12 mouse cellular contexts compared by ENCODE assay signal in genomic region chr6:65969386-65970111, GRCm38 (mm10). TPM values are rescaled to one million over a fixed set of nuclear protein-coding genes. Genes with fewer than 3 reads are reported as not detected.
DNase-seq lines count a peak whose midpoint lies in the region; ATAC-seq and TF ChIP-seq lines count a peak whose summit lies in the region.
"Had no signal": no experiment of that assay in that cellular context is flagged by ENCODE, and none has a peak within 500 bp of the region (broad histone marks: within the 10 kb centered on the region; RNA-seq: fewer than 3 reads in every experiment).

No protein-coding gene starts in this region.

- no peak for TF ChIP-seq POLR2A in cerebellum, adult 2 months (IDR thresholded peaks at IDR 0.05; ENCODE audit: borderline replicate concordance, insufficient read depth, low read length)

- no peaks in the 10 kb centered on the region for H3K9me3 ChIP-seq in forebrain, embryonic 13.5 days (replicated peaks)
- no peaks in the 10 kb centered on the region for H3K9me3 ChIP-seq in forebrain, postnatal 0 days (ENCODE audit: low read length)
- no peaks in the 10 kb centered on the region for H3K9me3 ChIP-seq in hindbrain, embryonic 14.5 days (ENCODE audit: control insufficient read depth, low read length)
- no peaks in the 10 kb centered on the region for H3K9me3 ChIP-seq in neural tube, embryonic 14.5 days (ENCODE audit: control insufficient read depth, low read length)
- H3K9me3 ChIP-seq in intestine, postnatal 0 days (ENCODE audit: control insufficient read depth): no peaks in the 10 kb centered on the region

- 62% methylated on average over 6 of the region's 6 CpGs for WGBS in forebrain, embryonic 13.5 days
- WGBS in forebrain, postnatal 0 days: 57% methylated on average over 6 of the region's 6 CpGs
- WGBS in cerebellum, adult 2 months: 25% methylated on average over 6 of the region's 6 CpGs
- 56% methylated on average over 6 of the region's 6 CpGs for WGBS in hindbrain, embryonic 14.5 days
- 56% methylated on average over 6 of the region's 6 CpGs for WGBS in neural tube, embryonic 14.5 days
- WGBS in intestine, postnatal 0 days: 70% methylated on average over 6 of the region's 6 CpGs

- no peak overlapping the region for H3K27ac ChIP-seq in forebrain, embryonic 13.5 days
- no peak overlapping the region for H3K27ac ChIP-seq in forebrain, postnatal 0 days (ENCODE audit: low read depth, low read length)
- H3K27ac ChIP-seq in cerebellum, adult 2 months (ENCODE audit: insufficient read depth, low read length): no peak overlapping the region
- H3K27ac ChIP-seq in hindbrain, embryonic 14.5 days: no peak overlapping the region
- H3K27ac ChIP-seq in neural tube, embryonic 14.5 days (ENCODE audit: low read depth, low read length): no peak overlapping the region
- H3K27ac ChIP-seq in intestine, postnatal 0 days (ENCODE audit: low read depth, low read length): no peak overlapping the region

- no peaks in the 10 kb centered on the region for H3K36me3 ChIP-seq in forebrain, embryonic 13.5 days (ENCODE audit: poor library complexity, severe bottlenecking)
- no peaks in the 10 kb centered on the region for H3K36me3 ChIP-seq in forebrain, postnatal 0 days (ENCODE audit: insufficient read depth)
- H3K36me3 ChIP-seq in hindbrain, embryonic 14.5 days (replicated peaks; ENCODE audit: control insufficient read depth, insufficient read depth): no peaks in the 10 kb centered on the region
- H3K36me3 ChIP-seq in neural tube, embryonic 14.5 days (ENCODE audit: control insufficient read depth, insufficient read depth, low read length): no peaks in the 10 kb centered on the region
- H3K36me3 ChIP-seq in intestine, postnatal 0 days (ENCODE audit: control insufficient read depth, insufficient read depth): no peaks in the 10 kb centered on the region

- H3K4me3 ChIP-seq in forebrain, embryonic 13.5 days: no peak overlapping the region
- no peak overlapping the region for H3K4me3 ChIP-seq in forebrain, postnatal 0 days (ENCODE audit: low read depth, low read length)
- H3K4me3 ChIP-seq in cerebellum, adult 2 months (replicated peaks; ENCODE audit: insufficient read depth, low read depth, low read length): no peak overlapping the region
- no peak overlapping the region for H3K4me3 ChIP-seq in hindbrain, embryonic 14.5 days (replicated peaks; ENCODE audit: low read length)
- no peak overlapping the region for H3K4me3 ChIP-seq in neural tube, embryonic 14.5 days (ENCODE audit: low read depth, low read length)
- no peak overlapping the region for H3K4me3 ChIP-seq in intestine, postnatal 0 days (ENCODE audit: low read depth, low read length)

- no peak for TF ChIP-seq CTCF in forebrain, postnatal 0 days (IDR thresholded peaks at IDR 0.05; ENCODE audit: low read depth)
- no peak for TF ChIP-seq CTCF in cerebellum, adult 2 months (IDR thresholded peaks at IDR 0.05; ENCODE audit: borderline replicate concordance, insufficient read depth, low read depth, low read length)
- TF ChIP-seq CTCF in intestine, postnatal 0 days (IDR thresholded peaks at IDR 0.05; ENCODE audit: low read depth): no peak

- H3K27me3 ChIP-seq in forebrain, embryonic 13.5 days: no peaks in the 10 kb centered on the region
- H3K27me3 ChIP-seq in forebrain, postnatal 0 days (ENCODE audit: insufficient read depth, low read length): no peaks in the 10 kb centered on the region
- H3K27me3 ChIP-seq in cerebellum, adult 2 months (ENCODE audit: control insufficient read depth, insufficient read depth, low read length): no peaks in the 10 kb centered on the region
- no peaks in the 10 kb centered on the region for H3K27me3 ChIP-seq in hindbrain, embryonic 14.5 days (ENCODE audit: control insufficient read depth, insufficient read depth, low read length)
- H3K27me3 ChIP-seq in neural tube, embryonic 14.5 days (ENCODE audit: control insufficient read depth, insufficient read depth, low read length): no peaks in the 10 kb centered on the region
- no peaks in the 10 kb centered on the region for H3K27me3 ChIP-seq in intestine, postnatal 0 days (replicated peaks; ENCODE audit: control insufficient read depth, insufficient read depth, low read length)

- H3K4me1 ChIP-seq in forebrain, embryonic 13.5 days: no peaks in the 10 kb centered on the region
- H3K4me1 ChIP-seq in forebrain, postnatal 0 days (ENCODE audit: insufficient read depth): no peaks in the 10 kb centered on the region
- H3K4me1 ChIP-seq in cerebellum, adult 2 months (ENCODE audit: control insufficient read depth, insufficient read depth, low read length): peaks cover 7% of the 10 kb centered on the region; the same call in 1 of the 2 replicates
- H3K4me1 ChIP-seq in hindbrain, embryonic 14.5 days (replicated peaks; ENCODE audit: control insufficient read depth, insufficient read depth, low read length): peaks cover 9% of the 10 kb centered on the region; the same call in 1 of the 2 replicates
- 0 out of 2 replicates have a peak, but pooled peaks cover 8% of the 10 kb centered on the region for H3K4me1 ChIP-seq in neural tube, embryonic 14.5 days (ENCODE audit: control insufficient read depth, insufficient read depth, low read length)
- no peaks in the 10 kb centered on the region for H3K4me1 ChIP-seq in intestine, postnatal 0 days (replicated peaks; ENCODE audit: control insufficient read depth, insufficient read depth, low read length)

- no peak overlapping the region for H3K9ac ChIP-seq in forebrain, embryonic 13.5 days
- no peak overlapping the region for H3K9ac ChIP-seq in forebrain, postnatal 0 days
- no peak overlapping the region for H3K9ac ChIP-seq in hindbrain, embryonic 14.5 days
- H3K9ac ChIP-seq in neural tube, embryonic 14.5 days (replicated peaks; ENCODE audit: low read depth, low read length): no peak overlapping the region
- no peak overlapping the region for H3K9ac ChIP-seq in intestine, postnatal 0 days (ENCODE audit: low read depth, low read length)

- no peak for DNase-seq in forebrain, postnatal 0 days
- DNase-seq in cerebellum, adult 2 months: peak; percentile 42 to 78
- peak; percentile 32 for DNase-seq in hindbrain, embryonic 14.5 days (ENCODE audit: low spot score)
- DNase-seq in frontal cortex, postnatal 14 days (ENCODE audit: low spot score in 2 of 2): no peak
- no peak for DNase-seq in kidney, adult 18-20 months
- DNase-seq: heart, postnatal 4 days; kidney, postnatal 36 days had no signal

- H3K4me2 ChIP-seq in forebrain, embryonic 13.5 days: no peak overlapping the region
- no peak overlapping the region for H3K4me2 ChIP-seq in forebrain, postnatal 0 days (ENCODE audit: low read depth)
- H3K4me2 ChIP-seq in hindbrain, embryonic 14.5 days (replicated peaks): no peak overlapping the region
- H3K4me2 ChIP-seq in neural tube, embryonic 14.5 days (ENCODE audit: low read depth, low read length): no peak overlapping the region
- no peak overlapping the region for H3K4me2 ChIP-seq in intestine, postnatal 0 days (replicated peaks; ENCODE audit: low read depth)

- ATAC-seq in forebrain, embryonic 13.5 days: 0 out of 2 replicates have a peak, but pooled peaks have one; percentile 50
- no peak for ATAC-seq in forebrain, postnatal 0 days
- ATAC-seq in hindbrain, embryonic 14.5 days (ENCODE audit: low FRiP score): peak; percentile 85
- peak; percentile 55 for ATAC-seq in neural tube, embryonic 14.5 days (ENCODE audit: low read depth)
- ATAC-seq in intestine, postnatal 0 days: no peak

RNA-seq across cellular contexts. Expression of gene 4930544G11Rik, which starts 17.1 kb away (rescaled TPM):
- polyA plus RNA-seq in forebrain, embryonic 13.5 days (2015; fragmentation: Nextera tagmentation; extraction: Ambion mirVana): not detected in 2 replicates
- total RNA-seq in forebrain, postnatal 0 days (2014; rRNA removed): not detected in 2 replicates
- not detected in 2 replicates for polyA plus RNA-seq in forebrain, postnatal 0 days (2015; fragmentation: Nextera tagmentation; extraction: Ambion mirVana)
- not detected in 2 replicates for polyA plus RNA-seq in cerebellum, adult 2 months (2012; rRNA removed)
- not detected in 2 replicates for polyA plus RNA-seq in hindbrain, embryonic 14.5 days (2014; fragmentation: Nextera tagmentation; extraction: Ambion mirVana)
- not detected in 2 replicates for polyA plus RNA-seq in neural tube, embryonic 14.5 days (2014; fragmentation: Nextera tagmentation; extraction: Ambion mirVana)
- not detected in 2 replicates for polyA plus RNA-seq in intestine, postnatal 0 days (2015; fragmentation: Nextera tagmentation; extraction: Ambion mirVana)
- total RNA-seq: gastrocnemius, adult 18-20 months; heart, postnatal 4 days had no signal
- polyA plus RNA-seq: limb, embryonic 14.5 days had no signal

Comparison
In these comparisons a context has a peak if more than half of its experiments do, and no peak if none do; other contexts are left out.
1. ATAC-seq: peak in forebrain, embryonic 13.5 days (single experiment), hindbrain, embryonic 14.5 days (single experiment) and neural tube, embryonic 14.5 days (single experiment); none in forebrain, postnatal 0 days (single experiment) and intestine, postnatal 0 days (single experiment).
2. DNase-seq: peak in cerebellum, adult 2 months (2 of 2) and hindbrain, embryonic 14.5 days (single experiment); none in forebrain, postnatal 0 days (single experiment), frontal cortex, postnatal 14 days (0 of 2) and kidney, adult 18-20 months (single experiment).